Mouse (Mus musculus): ENCODE results near the gene Timm17b. TPM values are rescaled to one million over a fixed set of nuclear protein-coding genes. Genes with fewer than 3 reads are reported as not detected.
A peak's percentile ranks its signal among the peaks of the same experiment; 100 is the strongest.

Timm17b gene
- polyA plus RNA-seq, 1 experiment from 2014 or later: 187 TPM

DNA sequence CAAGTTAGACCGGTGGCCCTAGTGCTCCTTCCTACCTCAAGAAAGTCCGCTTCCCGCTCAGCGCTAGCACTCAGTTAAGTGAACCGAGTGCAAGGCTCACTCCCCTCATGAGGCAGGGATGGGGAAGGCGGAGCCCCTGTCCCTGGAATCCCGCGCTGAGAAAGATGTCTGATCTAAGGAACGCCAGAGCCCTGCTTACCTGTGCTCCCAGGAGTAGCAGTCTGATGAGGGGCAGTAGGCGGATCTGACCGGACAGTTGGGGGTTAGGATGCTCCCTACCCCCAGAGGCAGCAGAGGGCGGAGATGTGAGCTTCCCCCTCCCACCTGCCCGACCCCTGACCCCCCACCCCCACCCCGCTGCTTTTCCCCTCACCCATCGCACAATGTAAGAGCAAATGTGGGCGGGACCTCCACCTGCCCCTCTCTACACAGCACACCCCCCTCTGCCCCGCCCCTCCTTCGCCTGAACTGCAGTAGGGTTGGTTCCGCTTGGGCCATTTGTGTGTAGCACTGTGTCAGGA lies 29.2 kb downstream of the Timm17b start, which contains the start of gene Eras:
Eras (minus strand) TSS at position 338 of the 521 bp plus-strand sequence.
- H3K27me3 ChIP-seq (ENCODE audit: low read depth, poor library complexity, severe bottlenecking): peaks cover 65% of the 10 kb centered on the region
- 14% methylated on average over 19 of the region's 19 CpGs for WGBS

DNA sequence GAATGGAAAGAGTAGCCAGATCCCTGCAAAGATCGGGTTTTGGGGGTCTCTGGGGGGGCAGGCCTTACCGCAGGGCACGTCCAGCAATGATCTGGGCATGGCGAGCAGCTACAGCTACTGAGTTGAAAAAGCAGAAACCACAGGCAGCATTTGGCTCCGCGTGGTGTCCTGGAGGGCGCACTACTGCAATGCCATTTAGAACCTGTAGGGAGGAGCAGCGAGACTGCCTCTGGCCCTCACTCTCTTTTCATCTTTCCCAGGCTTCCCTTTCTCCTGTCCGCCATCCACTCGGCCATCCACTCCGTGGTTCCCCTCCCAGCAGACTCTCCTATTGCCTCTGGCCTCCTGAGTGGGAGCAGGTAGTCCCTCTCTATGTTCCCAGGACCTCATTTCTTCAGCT lies 37.7 kb downstream of the Timm17b start:
- Histone ChIP-seq H3K27ac (no peak overlapping the region), H3K36me3 (peaks cover 60% of the 10 kb centered on the region), H3K9me3 (replicated peaks) (no peaks in the 10 kb centered on the region), H3K4me3 (no peak overlapping the region), H3K27me3 (ENCODE audit: low read depth, poor library complexity, severe bottlenecking) (no peaks in the 10 kb centered on the region), H3K4me1 (no peaks in the 10 kb centered on the region)
- no peak for DNase-seq (ENCODE audit: low spot score)
- WGBS: 24% methylated on average over 11 of the region's 11 CpGs

More for the DNA sequence above, 29.2 kb downstream of the Timm17b start, which contains the start of gene Eras:
- Histone ChIP-seq H3K4me3 (no peak within 1 kb of the TSS), H3K4me1 (no peaks in the 10 kb centered on the region), H3K9me3 (replicated peaks) (0 out of 2 replicates have a peak, but pooled peaks cover 2% of the 10 kb centered on the region), H3K36me3 (peaks cover 42% of the 10 kb centered on the region), H3K27ac (no peak within 1 kb of the TSS)
- DNase-seq (ENCODE audit: low spot score): no peak

DNA sequence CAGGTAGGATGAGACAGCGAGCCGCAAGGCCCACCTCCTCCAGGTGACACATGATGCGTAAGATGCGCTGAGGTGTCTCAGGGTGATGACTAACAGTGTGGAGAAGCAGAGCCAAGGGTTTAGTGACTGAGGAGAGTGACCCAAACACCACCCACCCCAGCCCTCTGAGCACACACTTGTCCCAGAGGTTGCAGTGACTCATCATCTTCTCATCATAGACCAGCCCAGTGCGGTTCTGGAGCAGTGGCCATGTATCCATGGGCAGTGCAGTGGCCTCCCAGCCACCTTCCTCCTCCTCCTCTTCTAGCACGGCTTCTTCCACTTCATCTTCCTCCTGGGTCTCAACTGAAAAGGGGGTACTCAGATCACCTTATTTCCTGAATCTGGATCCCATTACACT lies 38.5 kb downstream of the Timm17b start:
- Histone ChIP-seq H3K27me3 (ENCODE audit: low read depth, poor library complexity, severe bottlenecking) (no peaks in the 10 kb centered on the region), H3K36me3 (peaks cover 54% of the 10 kb centered on the region), H3K9me3 (replicated peaks) (no peaks in the 10 kb centered on the region), H3K4me3 (no peak overlapping the region), H3K4me1 (no peaks in the 10 kb centered on the region), H3K27ac (no peak overlapping the region)
- WGBS: 94% methylated on average over 6 of the region's 6 CpGs
- DNase-seq (ENCODE audit: low spot score): no peak

DNA sequence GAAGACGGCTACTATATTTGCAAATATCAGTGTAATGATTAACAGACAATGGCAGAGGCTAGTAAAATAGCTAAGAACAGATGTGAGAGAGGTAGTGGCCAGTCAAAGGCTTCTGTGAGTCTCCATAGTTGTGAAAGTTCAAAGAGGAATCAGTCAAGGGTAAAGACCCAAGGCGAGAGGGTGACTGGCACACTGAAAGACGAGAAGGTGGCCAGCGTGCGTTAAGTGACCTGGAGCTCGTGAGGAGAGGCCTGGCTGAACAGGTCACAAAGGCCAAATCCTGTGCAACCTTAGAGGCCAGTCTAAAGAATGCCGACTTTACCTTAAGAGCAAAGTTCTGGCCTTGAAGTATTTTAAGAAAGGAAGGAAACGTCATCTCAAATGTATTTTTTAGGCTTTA lies 46.5 kb downstream of the Timm17b start:
- Histone ChIP-seq H3K4me1 (no peaks in the 10 kb centered on the region), H3K4me3 (no peak overlapping the region), H3K27ac (no peak overlapping the region), H3K36me3 (peaks cover 11% of the 10 kb centered on the region), H3K27me3 (ENCODE audit: low read depth, poor library complexity, severe bottlenecking) (no peaks in the 10 kb centered on the region), H3K9me3 (replicated peaks) (no peaks in the 10 kb centered on the region)
- DNase-seq (ENCODE audit: low spot score): no peak
- 54% methylated on average over 8 of the region's 8 CpGs for WGBS

DNA sequence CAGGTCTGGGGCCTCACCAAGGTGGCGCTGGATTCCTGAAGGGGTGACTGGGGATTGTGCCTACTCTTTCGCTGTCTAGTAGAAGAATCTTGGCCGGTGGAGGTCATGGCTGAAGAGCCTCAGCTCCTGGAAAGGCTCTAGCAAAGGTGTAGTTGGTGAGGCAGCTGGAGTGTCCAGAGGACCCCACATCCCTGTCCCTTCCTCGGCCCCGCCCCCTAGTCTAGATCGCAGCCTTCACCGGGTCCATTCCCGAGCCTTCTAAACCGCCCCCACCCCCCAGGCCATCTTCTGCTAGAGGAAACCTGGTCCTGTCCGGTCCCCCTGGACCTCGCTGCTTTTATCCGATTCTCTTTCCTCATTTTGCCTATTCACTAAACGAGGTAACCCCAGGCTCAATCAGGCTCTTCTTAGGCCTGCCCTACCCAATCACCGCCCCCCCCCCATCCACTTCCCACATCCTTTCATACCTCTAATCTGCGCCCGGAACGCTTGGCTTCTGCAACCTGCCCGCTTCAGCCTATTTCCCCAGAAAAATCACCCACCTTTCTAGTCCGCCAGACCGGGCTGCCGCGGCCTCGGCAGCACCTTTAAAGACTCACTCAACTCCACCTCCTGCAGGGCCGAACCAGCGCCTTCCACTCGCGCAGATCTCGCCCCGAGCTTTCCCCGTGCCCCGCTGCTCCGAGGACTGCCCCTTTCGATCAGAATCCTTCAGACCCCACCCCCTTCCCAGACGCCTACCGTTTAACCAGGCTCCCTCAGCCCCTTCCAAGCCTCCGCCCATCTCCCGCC lies 48.1 kb downstream of the Timm17b start, which contains the start of gene Hdac6:
Hdac6 (minus strand) TSS at position 782 of the 792 bp plus-strand sequence.
- Histone ChIP-seq H3K4me1 (no peaks in the 10 kb centered on the region), H3K27me3 (ENCODE audit: low read depth, poor library complexity, severe bottlenecking) (no peaks in the 10 kb centered on the region), H3K27ac (peak within 1 kb of the TSS; percentile 85), H3K4me3 (peak within 1 kb of the TSS; percentile 57), H3K9me3 (replicated peaks) (no peaks in the 10 kb centered on the region), H3K36me3 (0 out of 2 replicates have a peak, but pooled peaks cover 4% of the 10 kb centered on the region)
- WGBS: 17% methylated on average over 36 of the region's 37 CpGs
- DNase-seq (ENCODE audit: low spot score): peak; percentile 46

DNA sequence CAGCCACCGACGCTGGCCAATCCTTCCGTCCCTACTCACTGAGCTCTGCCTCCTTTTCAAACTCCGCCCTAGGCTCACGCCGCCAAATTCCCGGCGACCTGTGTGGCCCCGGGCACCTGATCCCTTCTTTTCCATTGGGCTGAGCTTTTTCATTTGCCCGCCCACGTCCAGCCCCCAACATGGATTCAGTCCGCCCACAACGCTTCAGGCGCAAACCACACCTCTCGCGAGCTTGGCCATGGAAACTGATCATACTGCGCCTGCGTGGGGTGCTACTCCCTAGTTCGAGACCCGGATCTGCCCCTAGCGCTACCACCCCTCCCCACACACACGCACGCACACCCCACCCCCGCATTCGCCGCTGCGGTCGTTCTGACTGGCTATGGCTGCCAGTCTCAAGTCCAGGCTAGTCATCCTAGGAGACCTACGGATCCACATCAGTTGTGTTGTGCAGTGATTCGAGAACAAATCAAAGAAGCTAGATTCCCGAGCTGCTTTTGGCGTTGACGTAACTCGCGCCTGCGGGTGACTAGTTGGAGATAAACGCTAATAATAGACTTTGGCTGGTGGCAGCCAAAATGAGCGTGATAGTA lies 48.8 kb downstream of the Timm17b start:
- Histone ChIP-seq H3K27ac (peak overlapping the region; percentile 85), H3K4me3 (peak overlapping the region; percentile 57), H3K27me3 (ENCODE audit: low read depth, poor library complexity, severe bottlenecking) (no peaks in the 10 kb centered on the region), H3K9me3 (replicated peaks) (no peaks in the 10 kb centered on the region), H3K4me1 (no peaks in the 10 kb centered on the region), H3K36me3 (0 out of 2 replicates have a peak, but pooled peaks cover 4% of the 10 kb centered on the region)
- WGBS: 13% methylated on average over 38 of the region's 38 CpGs
- DNase-seq (ENCODE audit: low spot score): peak; percentile 87

DNA sequence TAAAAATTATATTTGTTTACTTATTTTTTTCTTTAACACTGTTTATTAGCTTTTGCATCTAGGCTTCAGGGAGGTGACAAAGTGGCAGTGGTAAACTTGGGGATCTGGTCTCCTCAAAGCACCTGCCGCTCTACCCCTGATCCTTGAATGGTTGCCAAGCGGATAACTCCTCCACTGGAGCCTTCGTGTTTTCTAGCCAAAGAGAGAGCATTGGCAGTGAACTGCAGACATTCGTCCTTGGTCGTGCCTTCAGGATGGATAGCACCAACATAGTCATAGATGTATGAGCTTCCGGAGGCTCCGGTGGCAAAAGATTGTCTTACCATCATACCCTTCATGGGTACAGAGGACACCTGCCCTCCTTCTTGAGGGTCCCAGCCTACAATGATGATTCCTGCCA lies 50.9 kb downstream of the Timm17b start:
- WGBS: 96% methylated on average over 7 of the region's 7 CpGs

More for the DNA sequence above, 50.9 kb downstream of the Timm17b start:
- no peak for DNase-seq (ENCODE audit: low spot score)
- no peak overlapping the region for H3K4me3 ChIP-seq
- no peaks in the 10 kb centered on the region for H3K4me1 ChIP-seq
- no peak overlapping the region for H3K27ac ChIP-seq
- H3K36me3 ChIP-seq: no peaks in the 10 kb centered on the region
- H3K9me3 ChIP-seq (replicated peaks): no peaks in the 10 kb centered on the region
- H3K27me3 ChIP-seq (ENCODE audit: low read depth, poor library complexity, severe bottlenecking): no peaks in the 10 kb centered on the region

Other genes starting within 250 kb of the Timm17b start
- gene Prickle3, start 242.1 kb upstream of the Timm17b start, polyA plus RNA-seq (2016; fragmentation: Nextera tagmentation; extraction: Ambion mirVana): 6.4 and 9.1 TPM in 2 replicates
- 72.6 and 77.7 TPM in 2 replicates for gene Plp2, start 228.0 kb upstream of the Timm17b start, polyA plus RNA-seq (2016; fragmentation: Nextera tagmentation; extraction: Ambion mirVana)
- gene Magix, start 218.1 kb upstream of the Timm17b start, polyA plus RNA-seq (2016; fragmentation: Nextera tagmentation; extraction: Ambion mirVana): 0.08 and 0.13 TPM in 2 replicates
- gene Gpkow, start 202.2 kb upstream of the Timm17b start, polyA plus RNA-seq (2016; fragmentation: Nextera tagmentation; extraction: Ambion mirVana): 40.5 and 48.2 TPM in 2 replicates
- gene Wdr45, start 185.0 kb upstream of the Timm17b start, polyA plus RNA-seq (2016; fragmentation: Nextera tagmentation; extraction: Ambion mirVana): 18.1 and 20.8 TPM in 2 replicates
- not detected in 2 replicates for gene Gm45208, start 177.1 kb upstream of the Timm17b start, polyA plus RNA-seq (2016; fragmentation: Nextera tagmentation; extraction: Ambion mirVana)
- gene Praf2, start 170.9 kb upstream of the Timm17b start, polyA plus RNA-seq (2016; fragmentation: Nextera tagmentation; extraction: Ambion mirVana): 74.0 and 79.0 TPM in 2 replicates
- 21.8 and 21.9 TPM in 2 replicates for gene Ccdc120, start 148.5 kb upstream of the Timm17b start, polyA plus RNA-seq (2016; fragmentation: Nextera tagmentation; extraction: Ambion mirVana)
- gene Tfe3, start 136.8 kb upstream of the Timm17b start, polyA plus RNA-seq (2016; fragmentation: Nextera tagmentation; extraction: Ambion mirVana): 26.0 and 26.8 TPM in 2 replicates
- 29.5 and 36.3 TPM in 2 replicates for gene Gripap1, start 109.6 kb upstream of the Timm17b start, polyA plus RNA-seq (2016; fragmentation: Nextera tagmentation; extraction: Ambion mirVana)
- gene Kcnd1, start 77.1 kb upstream of the Timm17b start, polyA plus RNA-seq (2016; fragmentation: Nextera tagmentation; extraction: Ambion mirVana): 0.85 and 1.2 TPM in 2 replicates
- gene Otud5, start 58.0 kb upstream of the Timm17b start, polyA plus RNA-seq (2016; fragmentation: Nextera tagmentation; extraction: Ambion mirVana): 41.4 and 47.5 TPM in 2 replicates
- 6.2 TPM in 2 replicates for gene Pim2, start 21.1 kb upstream of the Timm17b start, polyA plus RNA-seq (2016; fragmentation: Nextera tagmentation; extraction: Ambion mirVana)
- gene Slc35a2, start 15.3 kb upstream of the Timm17b start, polyA plus RNA-seq (2016; fragmentation: Nextera tagmentation; extraction: Ambion mirVana): 23.3 and 24.0 TPM in 2 replicates
- 131 and 140 TPM in 2 replicates for gene Pqbp1, start 88 bp upstream of the Timm17b start, polyA plus RNA-seq (2016; fragmentation: Nextera tagmentation; extraction: Ambion mirVana)
- gene Gm10491, start 8.5 kb downstream of the Timm17b start, polyA plus RNA-seq (2016; fragmentation: Nextera tagmentation; extraction: Ambion mirVana): not detected in 2 replicates
- not detected in 2 replicates for gene Gm10490, start 10.2 kb downstream of the Timm17b start, polyA plus RNA-seq (2016; fragmentation: Nextera tagmentation; extraction: Ambion mirVana)
- gene Pcsk1n, start 20.5 kb downstream of the Timm17b start, polyA plus RNA-seq (2016; fragmentation: Nextera tagmentation; extraction: Ambion mirVana): 0.06 and 0.13 TPM in 2 replicates
- not detected in 2 replicates for gene Eras, start 29.2 kb downstream of the Timm17b start, polyA plus RNA-seq (2016; fragmentation: Nextera tagmentation; extraction: Ambion mirVana)
- gene Hdac6, start 48.5 kb downstream of the Timm17b start, polyA plus RNA-seq (2016; fragmentation: Nextera tagmentation; extraction: Ambion mirVana): 39.6 and 52.8 TPM in 2 replicates
- gene Gata1, start 78.7 kb downstream of the Timm17b start, polyA plus RNA-seq (2016; fragmentation: Nextera tagmentation; extraction: Ambion mirVana): 4.1 and 6.3 TPM in 2 replicates
- gene Glod5, start 119.1 kb downstream of the Timm17b start, polyA plus RNA-seq (2016; fragmentation: Nextera tagmentation; extraction: Ambion mirVana): not detected in 2 replicates
- 106 and 111 TPM in 2 replicates for gene Suv39h1, start 175.4 kb downstream of the Timm17b start, polyA plus RNA-seq (2016; fragmentation: Nextera tagmentation; extraction: Ambion mirVana)
- gene Was, start 191.1 kb downstream of the Timm17b start, polyA plus RNA-seq (2016; fragmentation: Nextera tagmentation; extraction: Ambion mirVana): 0.14 and 0.18 TPM in 2 replicates
- 13.9 and 18.7 TPM in 2 replicates for gene Wdr13, start 233.5 kb downstream of the Timm17b start, polyA plus RNA-seq (2016; fragmentation: Nextera tagmentation; extraction: Ambion mirVana)
- gene Rbm3, start 246.5 kb downstream of the Timm17b start, polyA plus RNA-seq (2016; fragmentation: Nextera tagmentation; extraction: Ambion mirVana): 505 and 510 TPM in 2 replicates